Mouse (Mus musculus) adrenal gland, postnatal 14 days (tissue): ENCODE data around the gene Dagla. TPM values are rescaled to one million over a fixed set of nuclear protein-coding genes. Genes with fewer than 3 reads are reported as not detected.

Experiments
- DNase-seq: peaks from one replicate; pipeline ENCODE4 v3.0.0; 2021; ENCODE audit warnings: mixed read lengths
- total RNA-seq: library from RNA; stranded (reverse); gene quantifications from 2 replicates; pipeline ENCODE4 v1.2.3, GENCODE M21; 2021

The Dagla gene
- total RNA-seq, 1 experiment from 2014 or later, result 7.4 TPM

DNA sequence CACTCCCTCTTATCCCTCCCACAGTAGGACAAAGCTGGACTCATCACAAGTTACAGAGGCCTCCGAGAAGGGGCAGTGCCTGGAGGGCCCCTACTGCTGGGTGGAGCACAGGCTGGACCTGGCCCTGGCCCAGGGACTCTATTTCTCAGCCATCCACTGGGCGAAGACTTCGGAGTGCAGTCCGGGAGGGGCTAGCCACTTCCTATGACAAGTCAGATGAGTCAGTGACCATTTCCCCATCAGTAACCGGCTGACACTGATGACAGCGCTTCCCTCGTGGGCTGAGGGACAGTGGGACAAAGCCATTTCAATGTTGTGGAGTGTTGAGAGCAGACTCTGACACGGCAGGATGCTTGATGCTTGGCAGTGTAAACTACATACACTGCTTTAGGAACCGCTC lies 25.0 kb downstream of the Dagla start:
- DNase-seq, result peak; percentile 40

GRCm38 (mm10) chr19:10278669-10279324 lies 25.9 kb downstream of the Dagla start:
- peak; percentile 47 for DNase-seq

DNA sequence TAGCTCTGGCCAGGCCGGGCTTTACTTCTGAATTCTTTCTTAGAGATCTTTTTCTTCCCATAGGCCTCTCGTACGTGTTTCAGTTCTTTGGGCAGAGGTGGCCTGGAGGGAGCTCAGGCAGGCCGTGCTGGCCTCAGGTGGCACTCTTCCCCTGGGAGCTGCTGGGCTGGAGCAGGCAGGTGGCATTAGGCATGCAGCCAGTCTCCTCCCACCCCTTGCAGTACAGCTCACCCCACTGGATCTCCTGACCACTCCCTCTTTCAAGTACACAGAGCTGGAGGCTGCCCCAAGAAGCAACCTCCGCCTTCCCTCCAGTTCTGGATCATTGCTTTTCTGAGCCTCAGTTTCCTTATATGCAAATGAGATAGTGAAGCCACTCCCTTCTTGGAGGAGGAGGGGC lies 26.9 kb downstream of the Dagla start:
- peak; percentile 66 for DNase-seq

- DNase-seq, result no peak
These were observed 27.3 kb downstream of the Dagla start for GRCm38 (mm10) chr19:10277331-10277730.

- DNase-seq, result no peak
These were observed 28.1 kb downstream of the Dagla start for GRCm38 (mm10) chr19:10276483-10277144.

- no peak for DNase-seq
These were observed 30.6 kb downstream of the Dagla start for GRCm38 (mm10) chr19:10274056-10274455.

GRCm38 (mm10) chr19:10272746-10273145 lies 31.9 kb downstream of the Dagla start:
- DNase-seq, result no peak

- DNase-seq, result no peak
These were observed 33.1 kb downstream of the Dagla start for GRCm38 (mm10) chr19:10271592-10271991.

DNA sequence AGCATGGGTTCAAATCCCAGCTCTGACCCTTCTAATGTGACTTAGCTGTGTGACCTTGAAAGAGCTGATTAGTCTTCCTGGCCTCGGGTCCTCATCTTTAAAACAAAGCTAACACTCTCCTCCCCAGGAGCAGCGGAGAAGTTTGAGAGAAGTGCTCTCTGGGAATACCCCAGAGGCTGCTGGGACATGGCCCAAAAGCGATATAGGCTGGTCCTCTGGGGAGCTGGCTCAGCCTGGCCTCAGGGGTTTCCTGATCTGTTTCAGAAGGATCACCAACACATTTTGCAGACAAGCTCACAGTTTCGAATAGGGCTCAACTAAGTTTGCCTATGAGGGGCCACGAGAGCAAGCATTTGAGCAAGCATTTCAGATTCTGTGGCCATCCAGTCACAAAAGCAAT lies 34.3 kb downstream of the Dagla start:
- DNase-seq, result no peak

- DNase-seq, result no peak
These were observed 35.8 kb downstream of the Dagla start for GRCm38 (mm10) chr19:10268851-10269250.

- DNase-seq, result no peak
These were observed 36.7 kb downstream of the Dagla start for GRCm38 (mm10) chr19:10267953-10268352.

DNA sequence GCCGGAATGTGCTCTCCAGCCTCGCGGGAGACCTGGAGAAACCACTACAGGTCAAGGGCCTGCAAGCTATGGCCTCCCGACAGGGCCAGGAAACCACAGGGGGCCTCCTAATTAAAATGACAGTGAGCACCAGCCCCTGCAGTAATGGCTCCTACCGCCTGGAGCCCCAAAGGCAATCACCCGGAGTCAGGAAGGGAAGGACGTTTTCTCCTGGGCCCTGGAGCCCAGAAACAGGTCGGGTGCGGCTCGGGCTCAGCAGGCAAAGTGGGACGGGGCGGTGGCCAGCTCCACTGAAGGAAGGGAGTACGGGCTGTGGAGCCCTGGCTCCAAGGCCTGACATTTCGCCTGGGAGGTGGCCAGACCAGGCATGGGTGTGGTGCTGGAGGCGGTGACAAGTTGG lies 37.6 kb downstream of the Dagla start:
- DNase-seq, result peak; percentile 51

- DNase-seq, result peak; percentile 89
These were observed 38.4 kb downstream of the Dagla start for GRCm38 (mm10) chr19:10266196-10266850.

GRCm38 (mm10) chr19:10261369-10261768 lies 43.3 kb downstream of the Dagla start:
- DNase-seq, result no peak

- peak; percentile 89 for DNase-seq
These were observed 46.2 kb downstream of the Dagla start for GRCm38 (mm10) chr19:10258279-10259011.

- no peak for DNase-seq
These were observed 56.5 kb downstream of the Dagla start for GRCm38 (mm10) chr19:10248128-10248527.

GRCm38 (mm10) chr19:10247165-10247564 lies 57.5 kb downstream of the Dagla start:
- no peak for DNase-seq

DNA sequence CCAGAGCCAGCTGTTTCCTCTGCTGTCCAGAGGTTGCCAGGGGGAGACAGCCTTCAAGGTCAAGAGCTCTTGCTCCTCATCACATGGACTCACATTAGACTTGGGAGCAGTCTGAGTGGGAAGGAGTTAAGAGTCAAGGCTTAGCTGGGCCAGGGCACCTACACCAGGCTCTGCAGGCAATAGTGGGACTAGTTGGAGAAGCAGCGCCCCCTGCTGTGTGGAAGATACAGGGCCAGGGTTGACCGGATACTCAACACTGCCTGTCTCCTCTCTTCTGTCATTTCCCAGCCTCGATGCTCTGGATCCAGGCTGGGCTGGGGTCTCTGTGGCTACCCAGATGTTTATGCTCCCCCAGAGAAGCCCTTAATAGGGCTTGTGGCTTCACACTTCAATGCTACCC lies 60.5 kb downstream of the Dagla start:
- peak; percentile 81 for DNase-seq

DNA sequence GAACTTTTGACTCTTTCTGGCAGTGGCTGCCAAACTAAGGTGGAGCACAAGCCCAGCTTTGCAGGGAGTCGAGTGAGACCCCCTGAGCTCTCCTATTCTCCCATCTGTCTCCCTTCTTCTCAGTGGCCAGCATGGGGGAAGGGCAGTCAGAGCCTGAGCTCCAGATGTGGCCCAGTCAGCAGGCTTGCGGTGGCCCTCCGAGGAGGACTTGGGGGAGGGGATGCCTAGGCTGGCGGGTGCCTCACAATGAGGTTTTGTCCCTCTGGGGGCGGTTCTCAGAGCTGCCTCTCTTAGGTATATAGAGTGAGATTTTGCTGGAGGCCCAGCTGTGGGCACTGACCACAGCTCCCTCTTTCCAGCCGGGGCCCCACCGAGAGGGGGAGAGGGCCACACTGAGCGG lies 61.8 kb downstream of the Dagla start:
- DNase-seq, result no peak

- peak; percentile 94 for DNase-seq
These were observed 63.9 kb downstream of the Dagla start, which contains the start of gene Myrf for GRCm38 (mm10) chr19:10240654-10241305. Gene Myrf (minus strand): TSS chr19:10240748.

- no peak for DNase-seq
These were observed 64.6 kb downstream of the Dagla start for GRCm38 (mm10) chr19:10239975-10240653.

DNA sequence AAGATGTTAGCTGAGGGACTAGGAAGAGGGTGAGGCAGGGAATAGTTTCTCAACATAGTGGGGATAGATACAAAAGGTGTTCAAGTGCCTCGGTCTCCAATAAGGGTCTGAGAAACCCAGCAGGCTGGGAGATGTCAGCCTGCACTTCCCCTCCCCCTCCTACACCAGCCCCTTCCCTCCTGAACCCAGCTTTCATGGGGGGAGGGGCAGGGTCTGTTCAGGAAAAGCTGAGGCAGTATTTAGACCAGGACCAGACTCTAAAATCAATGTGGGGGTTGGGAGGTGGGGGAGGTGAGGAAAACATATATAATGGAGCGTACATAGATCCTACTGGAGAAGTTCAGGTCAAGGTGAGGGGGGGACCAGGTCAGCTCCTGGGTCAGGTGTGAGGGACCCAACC lies 65.3 kb downstream of the Dagla start:
- DNase-seq, result no peak
